Mouse (Mus musculus) central nervous system, embryonic 14 days (tissue): ENCODE measurements around the gene Prnp. TPM values are rescaled to one million over a fixed set of nuclear protein-coding genes. Genes with fewer than 3 reads are reported as not detected.

Source experiments
- polyA plus RNA-seq: library from polyadenylated mRNA; depleted of rRNA; stranded (reverse); fragments of >200 nt; gene quantifications from 2 replicates; pipeline ENCODE4 v1.2.3, GENCODE M21; 2012; rRNA removed

Prnp gene
- polyA plus RNA-seq, result 86.1 and 91.7 TPM in 2 replicates

DNA sequence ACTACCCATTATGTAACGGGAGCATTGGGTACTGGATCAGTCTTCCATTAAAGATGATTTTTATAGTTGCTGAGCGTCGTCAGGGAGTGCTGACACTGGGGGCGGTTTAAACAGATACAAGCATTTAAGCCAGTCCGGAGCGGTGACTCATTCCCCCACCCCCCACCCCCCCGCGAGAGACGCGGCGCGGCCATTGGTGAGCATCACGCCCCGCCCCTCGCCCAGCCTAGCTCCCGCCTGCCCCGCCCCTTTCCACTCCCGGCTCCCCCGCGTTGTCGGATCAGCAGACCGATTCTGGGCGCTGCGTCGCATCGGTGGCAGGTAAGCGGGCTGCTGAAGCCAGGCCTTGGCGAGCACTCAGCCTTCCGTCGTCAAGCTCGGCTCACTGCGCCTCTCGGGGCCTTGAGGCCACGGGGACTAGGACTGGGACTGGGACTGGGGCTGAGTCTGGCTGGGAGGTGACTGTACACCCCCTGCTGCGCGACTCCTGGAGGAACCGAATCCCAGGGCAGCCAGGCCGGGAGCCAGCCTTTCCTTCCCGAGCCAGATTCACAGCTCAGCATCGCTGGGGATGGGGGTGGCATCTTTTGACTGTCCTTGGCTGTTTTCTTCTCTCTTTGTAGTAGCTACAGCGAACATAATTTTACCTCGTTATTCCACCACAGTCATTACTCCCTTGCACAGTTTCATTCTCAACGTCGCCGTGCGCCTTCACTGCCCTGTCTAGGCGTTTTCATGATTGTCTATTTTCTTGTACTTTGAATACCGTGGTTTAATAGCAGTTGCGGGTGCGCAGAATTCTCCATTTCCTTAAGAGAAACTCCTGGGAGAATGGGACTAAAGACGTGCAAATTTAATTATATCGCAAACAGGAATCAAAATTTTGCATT, at the start of gene Prnp, which contains the start of gene Prn:
Gene Prnp, plus strand, starts transcription at position 246 of the 890 bp plus-strand sequence.
Gene Prn, plus strand, starts transcription at position 275 of the 890 bp plus-strand sequence.

GRCm38 (mm10) chr2:131950598-131951095, 40.9 kb downstream of the Prnp start, which contains the start of gene Prnd:
Gene Prnd, plus strand, starts transcription at chr2:131950861.

Other genes starting within 250 kb of the Prnp start
- 0.01 and 0.03 TPM in 2 replicates for gene Erv3, start 50.2 kb upstream of the Prnp start, polyA plus RNA-seq
- 0.06 TPM in 1 of 2 replicates, not detected in the other for gene Prn, start within 50 bp of the Prnp start, polyA plus RNA-seq
- 11.5 and 18.3 TPM in 2 replicates for gene Prnd, start 40.9 kb downstream of the Prnp start, polyA plus RNA-seq
- gene Rassf2, start 120.3 kb downstream of the Prnp start, polyA plus RNA-seq, result 25.1 and 25.6 TPM in 2 replicates
- 31.2 and 31.8 TPM in 2 replicates for gene Slc23a2, start 235.2 kb downstream of the Prnp start, polyA plus RNA-seq